Mouse (Mus musculus) layer of hippocampus, postnatal 36 days (tissue): ENCODE measurements around the gene Cyfip1. TPM values are rescaled to one million over a fixed set of nuclear protein-coding genes. Genes with fewer than 3 reads are reported as not detected.

Experiments
- DNase-seq, 2 experiments: peaks; one replicate each; pipeline ENCODE4 v3.0.0; 2022
- total RNA-seq, 2 experiments: library from RNA; stranded (reverse); gene quantifications; 2 replicates each; pipeline ENCODE4 v1.2.3; 2021

Gene Cyfip1
- 100 to 1,000 TPM; 107 to 121 TPM for total RNA-seq

DNA sequence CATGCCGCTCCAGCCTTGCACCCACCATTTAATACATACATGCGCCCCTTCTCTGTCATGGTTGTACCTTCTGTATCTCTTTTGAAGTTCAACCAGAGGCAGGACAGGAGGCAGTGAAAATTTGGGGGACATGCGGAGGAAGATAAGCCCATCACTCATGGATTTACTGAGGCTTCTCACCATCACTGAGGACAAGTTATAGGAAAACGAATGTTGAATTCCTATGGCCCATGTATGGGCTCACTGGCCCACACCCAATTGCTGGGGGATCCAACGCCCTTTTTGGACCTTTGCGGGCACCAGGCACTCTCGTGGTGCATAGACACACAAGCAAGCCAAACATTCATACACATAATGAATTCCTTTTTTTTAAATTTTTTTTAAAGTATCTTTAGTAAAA, at the start of gene Cyfip1:
Gene Cyfip1, plus strand, starts transcription at position 301 of the 400 bp plus-strand sequence.
- DNase-seq, result no peak

DNA sequence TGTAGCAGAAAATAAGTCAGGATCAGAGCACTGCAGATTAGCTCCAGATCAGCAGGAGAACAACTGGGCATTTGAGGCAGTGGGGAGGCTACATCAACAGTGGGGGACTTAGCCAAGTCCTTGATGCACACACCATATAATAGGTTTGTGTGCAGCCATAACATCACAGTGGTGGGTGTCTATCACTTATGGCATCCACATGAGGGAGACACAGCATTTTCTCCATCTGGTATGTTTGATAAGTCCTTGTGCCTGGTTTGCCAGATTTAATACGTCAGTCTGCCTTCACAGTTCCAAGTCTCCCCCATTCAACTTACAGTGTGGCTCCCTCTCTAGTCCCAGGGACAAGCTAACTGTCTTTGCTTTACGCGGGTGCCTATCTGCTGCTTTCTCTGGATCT, 49.3 kb upstream of the Cyfip1 start:
- DNase-seq, result no peak

DNA sequence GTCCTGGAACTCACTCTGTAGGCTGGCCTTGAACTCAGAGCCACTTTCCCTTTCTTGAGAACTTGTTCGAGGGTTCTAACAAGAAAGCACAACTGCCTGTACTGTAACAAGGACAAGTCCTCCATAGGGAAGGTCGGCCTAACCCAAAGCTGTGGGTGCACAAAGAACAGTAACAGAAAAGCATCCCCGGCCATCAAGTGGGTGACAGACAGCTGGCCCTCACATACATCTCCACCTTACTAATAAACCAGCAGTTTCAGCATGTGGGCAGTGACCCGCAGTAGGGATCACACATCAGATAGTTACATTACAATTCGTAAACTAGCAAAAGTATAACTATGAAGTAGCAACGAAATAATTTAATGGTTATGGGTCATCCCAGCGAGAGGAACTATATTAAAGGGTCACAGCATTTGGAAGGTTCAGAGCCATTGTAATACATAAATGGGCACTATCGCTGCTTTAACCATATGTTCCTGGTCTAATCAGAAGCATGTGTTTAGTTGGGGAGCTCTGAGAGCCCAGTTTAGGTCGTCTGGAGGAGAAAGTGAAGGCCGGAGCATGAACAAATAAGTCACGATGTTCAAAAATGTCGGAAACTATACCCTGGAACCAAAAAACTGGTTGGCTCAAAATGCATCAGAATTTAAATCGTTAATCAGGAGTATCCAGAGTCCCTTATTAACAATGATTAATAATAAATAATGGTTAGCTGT, 48.2 kb upstream of the Cyfip1 start:
- no peak for DNase-seq

DNA sequence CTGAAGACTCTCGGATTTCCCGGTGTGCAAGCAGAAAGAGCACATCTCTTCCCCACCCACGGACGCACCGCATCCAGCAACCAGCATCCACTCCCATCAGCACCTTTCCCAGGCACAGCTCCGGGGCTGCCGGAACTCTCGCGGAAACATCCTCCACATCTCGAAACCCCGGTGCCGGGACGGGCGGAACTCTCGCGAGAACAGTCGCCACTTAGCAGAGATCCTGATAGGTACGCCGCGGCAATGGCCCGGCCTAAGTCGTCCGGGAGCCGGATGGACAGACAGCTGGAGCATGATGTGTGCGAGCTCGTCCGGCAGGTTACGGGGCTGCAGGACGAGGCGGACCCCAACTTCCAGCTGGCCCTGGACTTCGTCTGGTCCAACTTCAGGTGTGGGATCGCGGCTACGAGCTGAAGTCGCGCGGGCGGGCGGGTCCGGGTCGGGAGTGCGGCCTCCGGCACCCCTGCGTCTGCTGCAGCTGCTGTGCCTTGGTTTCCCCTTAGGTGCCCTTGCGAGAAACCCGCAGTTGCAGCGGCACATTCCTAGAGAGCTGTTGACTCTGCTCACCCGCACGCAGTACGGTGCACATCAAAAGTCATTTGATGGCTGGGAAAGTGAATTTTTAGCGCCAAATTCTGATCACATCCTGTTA, 47.5 kb upstream of the Cyfip1 start, which contains the start of gene Tubgcp5:
Gene Tubgcp5, plus strand, starts transcription at position 203 of the 652 bp plus-strand sequence.
- DNase-seq, result peak; percentile 93 to 95

DNA sequence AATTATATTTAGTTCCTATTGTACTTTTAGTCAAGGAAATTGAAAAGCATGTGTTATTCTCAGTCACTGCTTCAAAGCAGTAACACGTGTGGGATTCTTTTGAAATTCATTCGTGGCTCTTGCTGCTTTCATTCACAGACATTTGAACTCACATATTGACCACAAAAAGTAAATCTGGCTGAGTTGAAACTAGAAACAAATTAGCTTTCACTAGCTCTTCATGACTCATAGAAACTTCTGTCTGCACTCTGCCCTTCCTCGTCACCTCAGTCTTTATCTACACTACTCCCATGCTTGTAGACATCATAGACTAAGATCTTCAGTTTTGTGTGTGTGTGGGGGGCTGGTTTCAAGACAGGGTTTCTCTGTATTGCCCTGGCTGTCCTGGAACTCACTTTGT, 41.6 kb upstream of the Cyfip1 start:
- DNase-seq, result no peak

DNA sequence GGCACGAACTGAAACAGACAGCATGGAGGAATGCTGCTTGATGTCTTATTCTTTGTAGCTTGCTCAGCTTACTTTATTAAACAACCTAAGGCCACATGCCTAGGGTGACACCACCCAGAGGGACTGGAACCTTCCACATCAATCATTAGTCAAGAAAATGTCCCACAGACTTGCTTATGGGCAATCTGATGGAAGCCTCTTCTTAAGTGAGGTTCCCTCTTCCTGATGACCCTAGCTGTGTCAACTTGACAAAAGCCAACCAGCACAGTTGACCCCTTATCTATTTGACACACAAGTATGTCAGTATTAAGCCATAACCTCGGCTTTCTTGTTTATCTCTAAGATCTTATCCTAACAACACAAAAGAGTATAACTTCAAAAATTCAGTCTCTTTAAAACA, 31.6 kb upstream of the Cyfip1 start:
- DNase-seq, result no peak

DNA sequence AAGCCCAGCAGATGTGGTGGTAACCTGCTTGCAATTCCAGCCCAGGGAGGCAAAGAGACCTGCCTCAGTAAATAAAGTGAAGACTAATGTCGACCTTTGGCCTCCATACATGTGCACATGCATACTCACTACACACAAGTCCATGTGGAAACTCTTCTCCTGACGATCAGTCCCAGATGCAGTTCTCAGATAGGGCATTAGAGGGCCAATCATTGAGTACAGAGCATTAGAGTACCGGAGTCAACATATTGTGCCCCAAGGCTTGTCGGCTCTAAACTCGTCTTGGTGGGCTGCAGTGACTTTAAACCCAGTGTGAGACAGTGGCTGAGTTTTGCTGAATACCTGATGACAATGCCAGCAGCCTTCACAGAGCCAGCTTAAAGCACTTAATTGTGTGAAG, 17.1 kb upstream of the Cyfip1 start:
- no peak for DNase-seq

DNA sequence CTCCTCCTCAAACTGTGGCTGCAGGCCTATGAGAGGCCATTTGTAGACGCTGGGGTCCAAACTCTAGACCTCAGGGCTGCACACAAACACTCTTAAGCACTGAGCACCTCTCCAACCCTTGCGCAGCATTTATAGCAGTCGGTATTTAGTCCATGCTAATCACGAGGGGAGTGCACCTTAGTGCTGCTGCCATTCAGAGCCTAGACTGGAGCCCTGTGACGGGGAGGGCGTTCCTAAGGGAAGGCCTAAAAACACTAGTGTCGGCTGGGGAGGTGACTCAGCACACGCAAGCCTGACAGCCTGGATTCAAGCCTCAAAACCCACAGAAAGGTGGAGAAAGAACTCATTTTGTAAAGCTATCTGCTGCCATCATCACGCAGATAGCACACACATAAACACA, 14.0 kb upstream of the Cyfip1 start:
- no peak for DNase-seq

DNA sequence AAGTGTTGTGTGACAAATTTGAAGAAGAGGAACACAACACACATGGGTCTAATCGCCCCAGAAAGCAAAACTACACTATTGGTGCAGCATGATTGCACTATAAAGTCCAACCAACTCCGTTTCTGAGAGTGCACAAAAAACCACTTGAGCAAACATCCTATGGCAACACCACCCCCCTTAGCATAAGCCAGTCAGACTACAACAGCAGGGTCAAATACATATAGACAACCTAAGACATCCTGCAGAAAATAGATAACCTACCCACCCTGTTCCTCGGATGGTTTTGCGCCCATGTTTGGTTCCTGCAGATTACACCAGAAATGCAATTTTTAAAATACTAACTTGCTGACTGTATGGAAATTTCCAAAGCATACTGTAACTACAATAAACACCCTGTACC, 4.7 kb upstream of the Cyfip1 start:
- DNase-seq, result no peak

DNA sequence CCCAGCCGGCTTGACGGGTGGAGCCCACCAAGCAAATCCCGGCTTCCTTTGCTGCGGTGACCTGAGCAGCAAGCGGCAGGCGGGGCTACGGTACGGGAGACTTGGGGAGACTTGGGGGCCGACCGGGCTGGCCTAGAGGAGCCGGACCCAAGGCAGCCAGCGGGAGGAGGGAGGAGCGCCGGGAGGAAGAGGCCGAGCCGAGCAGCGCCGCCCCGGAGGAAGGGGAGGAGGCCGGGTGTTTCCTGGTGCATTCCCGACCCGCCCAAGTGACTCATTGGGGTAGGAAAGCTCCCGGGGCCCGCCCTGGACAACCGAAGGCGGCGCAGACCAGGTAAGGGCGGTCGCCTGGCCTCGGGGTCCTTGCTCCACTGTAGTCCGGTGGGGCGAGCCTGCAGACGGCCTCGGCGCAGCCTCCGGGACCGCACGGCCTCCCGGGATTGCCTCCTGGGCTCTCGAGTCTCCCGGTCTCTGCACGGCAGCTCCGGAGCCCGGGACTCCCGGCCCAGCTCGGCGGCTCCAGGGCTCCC, 495 bp downstream of the Cyfip1 start:
- DNase-seq, result peak; percentile 89 to 90

DNA sequence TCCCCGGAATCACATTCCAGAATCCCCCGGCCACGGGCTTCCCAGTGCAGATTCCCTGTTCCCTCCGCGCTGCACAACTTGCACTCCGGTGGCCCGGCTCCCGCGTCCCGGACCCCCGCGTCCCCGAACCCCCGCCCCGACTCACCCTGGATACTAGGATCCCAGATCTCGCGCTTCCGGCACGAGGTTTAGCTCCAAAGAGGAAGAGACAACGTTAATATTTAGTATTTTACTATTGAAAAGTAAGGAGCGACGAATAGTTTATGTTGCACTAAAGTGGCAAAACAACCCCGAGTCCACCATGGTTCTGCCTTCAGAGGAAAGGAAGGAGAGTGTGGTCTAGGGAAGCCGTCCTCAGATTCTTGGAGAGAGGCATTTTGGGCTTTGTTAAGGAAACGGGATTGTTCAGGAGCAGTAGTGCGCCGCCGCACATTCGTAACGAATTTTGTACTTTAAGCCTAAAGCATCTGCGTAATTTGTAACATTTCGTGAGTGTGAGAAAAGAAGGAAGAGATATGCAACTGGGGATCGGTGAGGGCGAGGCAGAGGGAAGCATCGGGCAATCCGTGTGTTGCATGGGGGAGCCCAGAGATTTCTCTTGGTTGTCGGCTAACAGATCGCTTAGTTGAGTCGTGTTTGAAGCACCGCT, 1.1 kb downstream of the Cyfip1 start:
- peak; percentile 34 to 39 for DNase-seq

DNA sequence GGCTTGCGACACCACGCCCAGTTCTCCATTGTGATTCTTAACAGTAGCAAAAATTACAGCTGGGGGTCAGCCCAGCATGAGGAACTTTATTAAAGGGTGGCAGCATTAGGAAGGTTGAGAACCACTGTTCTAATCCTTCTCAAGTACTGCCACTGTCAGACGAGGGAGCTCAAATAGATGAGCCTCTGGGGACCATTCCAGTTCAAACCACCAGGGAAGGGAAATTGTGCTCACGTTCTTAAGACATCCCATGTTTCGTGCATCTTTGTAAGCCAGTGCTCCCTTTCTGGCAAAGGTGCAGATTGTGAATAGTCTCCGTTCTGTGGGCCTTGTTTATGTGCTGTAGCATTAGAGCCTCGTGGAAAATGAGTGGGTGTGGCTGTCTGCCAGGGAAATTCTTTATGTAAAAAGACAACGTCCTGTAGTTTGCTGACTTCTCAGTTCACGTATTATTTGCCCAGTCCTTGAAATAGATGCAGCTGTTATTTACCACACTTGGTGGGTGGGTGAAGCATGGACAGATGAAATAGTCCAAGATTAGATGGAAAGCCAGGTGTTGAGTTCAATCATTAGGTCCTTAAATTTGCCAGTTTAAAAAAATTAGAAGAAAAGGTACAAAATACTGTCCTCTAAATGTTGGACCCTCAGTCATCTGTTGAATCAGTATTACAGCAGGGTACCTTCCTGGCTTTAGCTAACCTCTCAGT, 5.2 kb downstream of the Cyfip1 start:
- DNase-seq, result no peak

DNA sequence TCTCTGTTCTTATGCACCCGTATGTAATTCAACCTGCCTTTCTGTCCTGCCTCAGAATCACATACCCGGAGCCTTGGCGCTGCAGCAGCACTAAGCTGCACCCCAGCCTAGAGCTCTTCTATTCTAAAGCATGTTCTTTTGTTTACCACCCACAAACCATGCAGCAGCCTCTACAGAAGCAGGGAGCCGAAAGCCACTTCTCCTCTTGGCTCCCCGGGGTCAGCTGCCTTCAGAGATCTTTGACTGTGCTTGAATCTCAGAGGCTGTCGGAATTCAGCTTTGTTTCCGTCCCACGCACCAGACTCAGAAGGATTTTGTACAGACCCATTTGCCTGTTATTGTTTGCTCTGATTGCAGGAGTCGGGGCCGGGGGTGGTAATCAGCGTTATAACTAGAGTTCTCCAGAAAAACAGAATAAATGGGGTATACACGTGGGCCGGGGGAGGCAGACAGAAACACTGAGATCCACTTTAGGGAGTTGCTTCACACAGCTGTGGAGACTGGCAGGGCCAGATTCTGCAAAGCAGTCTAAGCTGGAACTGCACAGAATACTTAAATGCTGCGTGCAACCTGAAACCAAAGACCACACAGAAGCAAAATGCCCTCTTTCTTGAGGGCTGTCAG, 8.5 kb downstream of the Cyfip1 start:
- peak; percentile 71 to 77 for DNase-seq

DNA sequence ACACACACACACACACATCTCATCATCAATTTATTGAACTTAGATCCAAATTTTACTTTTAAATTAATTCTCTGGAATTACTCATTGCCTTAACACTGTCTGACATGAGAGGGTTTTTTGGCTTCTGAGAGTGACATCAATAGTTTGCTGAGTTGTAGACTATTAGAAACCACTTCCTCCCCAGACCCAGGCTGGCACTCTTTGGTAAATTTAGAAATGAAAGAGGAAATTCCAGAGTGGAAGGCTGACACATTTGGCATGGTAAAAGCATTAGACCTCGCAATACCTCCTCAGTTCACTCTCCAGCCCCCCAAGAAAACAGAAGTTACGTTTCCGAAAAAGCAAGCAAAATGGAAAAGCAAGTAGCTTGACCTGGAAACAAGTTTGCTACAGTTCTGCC, 11.2 kb downstream of the Cyfip1 start:
- no peak for DNase-seq

DNA sequence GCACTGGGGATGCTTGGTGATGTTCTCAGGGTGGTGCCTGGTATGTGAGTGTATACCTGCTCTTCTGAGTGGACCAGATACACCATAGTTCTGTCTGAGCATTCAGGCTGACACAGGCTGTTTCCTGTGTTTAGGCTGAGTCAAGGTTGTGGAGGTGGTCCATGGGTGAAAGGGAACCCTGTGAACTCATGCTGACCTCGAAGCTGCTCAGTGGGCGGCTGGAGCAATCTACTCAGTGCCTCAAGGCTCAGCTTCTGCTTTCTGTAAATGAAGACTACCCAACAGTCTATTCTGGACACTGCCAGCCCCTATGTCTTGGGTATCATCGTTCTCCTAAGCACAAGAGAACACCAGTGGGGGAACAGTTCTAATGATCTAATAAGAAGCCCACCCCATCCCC, 14.1 kb downstream of the Cyfip1 start:
- no peak for DNase-seq

DNA sequence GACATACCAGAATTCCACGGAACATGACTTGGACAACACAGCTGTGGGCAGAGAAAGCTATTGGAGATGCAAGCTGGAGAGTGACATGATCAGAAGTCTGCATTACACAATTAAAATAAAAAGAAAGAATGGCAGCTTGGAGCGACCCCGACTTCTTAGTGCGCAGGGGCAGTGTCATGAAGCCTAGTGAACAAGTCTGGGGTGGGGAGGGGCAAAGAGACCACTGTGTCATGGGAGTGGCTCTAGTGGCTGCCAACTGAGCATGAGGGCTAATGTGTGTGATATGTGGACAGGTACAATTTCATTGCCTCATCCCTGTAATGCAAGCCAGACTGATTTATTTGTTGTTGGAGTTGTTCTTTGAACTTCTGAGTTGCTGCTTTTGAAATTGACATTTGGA, 15.2 kb downstream of the Cyfip1 start:
- DNase-seq, result no peak

DNA sequence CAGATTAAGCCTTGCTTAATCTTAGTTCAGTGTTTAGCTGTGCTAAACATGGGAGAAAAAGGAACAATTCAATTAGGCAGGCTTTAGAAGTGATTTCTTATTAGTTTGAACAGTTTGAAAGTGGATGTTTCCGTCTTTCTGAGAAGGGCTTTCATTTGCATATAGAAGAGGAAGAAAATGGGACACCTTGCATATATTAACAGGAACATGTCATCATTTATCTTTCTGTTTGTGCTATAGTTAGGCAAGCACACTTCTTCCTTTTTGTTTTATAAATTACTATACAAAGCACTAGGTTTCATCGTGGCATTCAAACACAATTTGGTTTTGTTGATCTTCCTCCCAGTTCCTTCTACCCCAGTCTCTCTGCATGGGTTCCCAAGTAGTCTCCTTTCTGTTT, 16.2 kb downstream of the Cyfip1 start:
- no peak for DNase-seq

DNA sequence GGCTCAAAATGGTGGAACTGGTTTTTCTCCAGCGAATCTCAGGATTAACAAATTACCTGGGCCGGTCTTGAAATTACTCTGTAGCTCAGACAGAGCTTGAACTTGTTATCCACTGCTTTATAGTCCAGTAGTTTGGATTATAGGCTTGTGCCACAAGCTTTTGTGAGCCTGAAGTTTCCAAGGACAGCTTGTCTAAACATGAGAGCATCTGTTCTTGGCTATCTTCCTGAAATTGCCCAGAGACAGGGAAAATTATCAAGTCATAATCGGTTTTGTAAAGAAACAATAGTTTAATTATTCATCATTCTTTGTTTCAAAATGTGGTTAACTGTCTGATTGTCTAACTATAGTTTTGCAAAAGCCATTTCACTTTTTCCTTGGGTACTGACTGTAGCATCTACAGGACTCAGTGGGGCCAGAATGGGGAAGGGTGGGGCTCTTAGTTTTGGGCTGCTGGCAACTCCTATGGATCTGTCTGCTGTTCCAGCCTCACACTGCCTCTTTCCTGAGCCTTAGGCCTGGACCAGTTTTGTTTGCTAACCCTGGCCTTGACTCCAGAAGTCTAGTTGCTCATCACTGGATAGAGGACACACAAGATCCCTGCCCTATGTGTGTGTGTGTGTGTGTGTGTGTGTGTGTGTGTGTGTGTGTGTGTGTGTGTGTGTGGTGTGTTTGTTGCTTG, 17.4 kb downstream of the Cyfip1 start:
- peak in 1 of 2 experiments; percentile 23 for DNase-seq

DNA sequence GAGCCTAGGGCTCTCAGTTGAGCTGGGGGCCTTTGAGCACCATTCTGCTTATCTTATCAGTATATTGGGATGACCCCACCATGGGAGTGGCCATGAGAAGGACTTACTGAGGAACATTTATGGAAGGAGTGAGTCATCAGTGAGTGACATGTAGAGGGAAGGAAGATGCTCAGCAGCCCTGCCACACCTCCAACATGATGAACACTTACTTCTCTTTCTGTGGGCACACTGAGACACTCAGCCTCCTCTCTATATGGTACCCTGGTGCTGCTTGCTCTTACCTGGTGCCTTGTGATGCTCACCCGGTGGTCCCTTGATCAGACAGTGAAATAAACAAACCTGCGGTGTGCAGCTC, 17.9 kb downstream of the Cyfip1 start:
- DNase-seq, result no peak

DNA sequence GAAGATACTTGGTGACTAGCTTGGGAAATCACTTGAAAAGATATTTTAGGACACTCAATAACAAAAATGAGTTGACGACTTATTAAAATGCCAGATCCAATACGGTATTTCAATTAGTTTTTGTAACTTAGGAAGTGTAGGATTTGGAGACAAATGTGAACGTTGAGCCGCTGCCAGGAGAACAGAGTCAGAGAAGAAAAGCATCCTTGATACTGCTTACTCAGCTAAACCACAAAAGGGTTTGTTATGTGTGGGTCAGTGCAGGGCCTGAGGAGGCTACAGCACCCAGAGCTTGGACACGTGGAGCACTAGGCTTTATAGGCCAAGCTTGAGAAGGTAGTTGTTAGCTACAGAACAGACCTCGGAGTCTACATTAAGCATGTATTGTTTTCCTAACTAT, 18.4 kb downstream of the Cyfip1 start:
- peak in 1 of 2 experiments; percentile 41 for DNase-seq

DNA sequence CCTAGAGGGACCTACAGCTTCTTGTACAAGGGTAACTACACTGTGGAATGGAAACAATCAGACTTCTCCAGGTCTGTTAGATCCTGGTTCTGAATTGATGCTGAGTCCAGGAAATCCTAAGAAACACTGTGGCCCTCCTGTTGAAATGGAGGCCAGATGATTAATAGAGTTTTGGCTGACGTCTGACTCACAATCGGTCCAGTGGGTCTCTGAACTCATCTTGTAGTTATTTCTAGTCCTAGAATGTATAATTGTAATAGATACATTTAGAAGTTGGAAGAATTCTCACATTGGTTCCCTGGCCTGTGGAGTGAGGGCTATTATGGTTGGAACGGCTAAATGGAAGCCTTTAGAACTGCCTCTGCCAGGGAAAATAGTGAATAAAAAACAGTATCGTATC, 19.6 kb downstream of the Cyfip1 start:
- DNase-seq, result no peak

DNA sequence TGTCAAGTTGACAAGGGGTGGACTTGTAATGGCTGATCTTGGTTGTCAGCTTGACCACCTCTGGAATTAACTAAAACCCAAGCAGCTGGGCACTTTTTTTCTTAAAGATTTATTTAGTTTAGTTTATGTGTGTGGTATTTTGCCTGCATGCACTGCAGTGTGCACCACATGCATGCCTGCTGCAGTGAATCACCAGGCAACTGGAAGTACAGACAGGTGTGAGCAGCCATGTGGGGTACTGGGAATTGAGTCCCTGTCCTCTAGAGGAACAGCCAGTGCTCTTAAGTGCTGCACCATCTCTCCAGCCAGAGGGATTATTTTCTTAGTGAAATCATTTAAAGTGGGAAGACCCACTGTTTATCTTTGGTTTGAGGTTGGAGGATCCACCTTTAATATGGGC, 23.5 kb downstream of the Cyfip1 start:
- DNase-seq, result no peak
